Mouse (Mus musculus) G1E (cell line): ENCODE measurements around the gene Golph3l.

Experiments
- CTCF ChIP-seq: IDR thresholded peaks from 2 replicates; pipeline ENCODE4 v1.5.1; 2012; ENCODE audit warnings: low read depth, low read length, inconsistent platforms, mixed read lengths
- GATA1 ChIP-seq: IDR thresholded peaks from 2 replicates; pipeline ENCODE4 v1.6.1; 2012; ENCODE audit warnings: borderline replicate concordance, low read length, inconsistent platforms, mixed read lengths
- POLR2AphosphoS5 ChIP-seq: IDR thresholded peaks from 2 replicates; pipeline ENCODE4 v1.6.1; 2012; ENCODE audit warnings: low read depth, low read length, inconsistent platforms; ENCODE audit not compliant: insufficient replicate concordance

DNA sequence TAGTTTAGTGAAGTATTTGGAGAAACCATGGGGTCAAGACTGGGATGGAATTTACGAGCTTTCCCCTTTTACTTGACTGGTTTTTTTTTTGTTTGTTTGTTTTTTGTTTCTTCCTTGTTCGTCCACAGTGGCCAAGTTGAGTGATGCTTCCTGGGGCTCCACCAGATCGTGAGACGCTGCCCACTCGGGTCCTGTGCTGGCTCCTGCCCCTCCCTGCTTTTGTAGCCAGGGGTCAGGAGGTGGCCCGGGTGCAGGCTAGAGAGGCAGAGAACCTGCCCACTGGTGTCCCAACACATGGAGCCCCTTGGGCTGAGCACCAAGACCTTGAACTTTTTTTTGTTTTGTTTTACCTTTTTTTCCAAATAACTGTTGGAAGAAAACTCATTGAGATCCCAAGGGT is 42.6 kb downstream of the Golph3l start:
- no peak for TF ChIP-seq CTCF
- TF ChIP-seq POLR2AphosphoS5 = no peak
- TF ChIP-seq GATA1 = no peak
